Mouse (Mus musculus) ES-Bruce4 (cell line): ENCODE data around the gene Pcnp.

Source experiments
- CTCF ChIP-seq: IDR thresholded peaks from one replicate; pipeline ENCODE4 v1.8.1; 2011; ENCODE audit warnings: low read depth, low read length
- EP300 ChIP-seq: IDR thresholded peaks from 2 replicates; pipeline ENCODE4 v1.6.1; 2011; ENCODE audit warnings: low read depth, low read length; ENCODE audit not compliant: insufficient read depth
- POLR2A ChIP-seq: IDR thresholded peaks from one replicate; pipeline ENCODE4 v1.8.1; 2011; ENCODE audit warnings: low read length; ENCODE audit not compliant: insufficient read depth

DNA sequence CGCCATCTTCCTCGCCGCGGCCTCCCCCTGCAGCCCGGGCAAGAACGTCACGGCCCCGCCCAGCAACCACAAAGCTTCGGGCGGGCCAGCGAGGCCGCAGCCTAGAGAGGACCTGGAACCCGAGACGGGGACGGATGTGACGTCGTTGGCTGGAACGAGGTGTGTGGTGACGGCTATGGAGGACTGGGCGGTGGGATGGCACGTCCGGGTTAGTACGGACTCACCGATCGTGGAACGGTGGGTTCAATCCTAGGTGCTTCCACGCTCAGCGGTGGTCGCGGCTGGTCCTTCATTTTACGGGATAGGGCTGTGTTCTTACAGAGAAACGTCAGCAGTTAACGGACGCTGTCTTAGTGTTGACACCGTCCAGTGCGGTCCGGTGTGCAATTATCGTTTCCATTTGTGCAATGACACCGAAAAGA is at the start of gene Pcnp:
- no peak for TF ChIP-seq CTCF
- TF ChIP-seq POLR2A, result peak; percentile 88
- no peak for TF ChIP-seq EP300
